Mouse (Mus musculus): ENCODE measurements at regions not wholly inside any gene's neighbourhood (a gene's known extent, or its start where the extent isn't known, plus 50 kb on each side); places are given as distances from the start of the nearest gene placed in this dataset.

- H3K4me2 ChIP-seq (ENCODE audit: low read length): no peak overlapping the region
- no peak overlapping the region for H3K27ac ChIP-seq (ENCODE audit: low read length)
- WGBS: 85% methylated on average over 3 of the region's 3 CpGs
- no peak for ATAC-seq
- no peak overlapping the region for H3K9ac ChIP-seq (ENCODE audit: low read depth, low read length)
- no peaks in the 10 kb centered on the region for H3K9me3 ChIP-seq (replicated peaks; ENCODE audit: control insufficient read depth, low read length, poor library complexity, severe bottlenecking)
- no peak overlapping the region for H3K4me3 ChIP-seq (ENCODE audit: low read depth, low read length)
- H3K27me3 ChIP-seq (ENCODE audit: control insufficient read depth, insufficient read depth, low read depth, low read length): no peaks in the 10 kb centered on the region
- H3K4me1 ChIP-seq (ENCODE audit: control insufficient read depth, insufficient read depth, low read length): no peaks in the 10 kb centered on the region
- H3K36me3 ChIP-seq (ENCODE audit: control insufficient read depth, insufficient read depth, low read length): no peaks in the 10 kb centered on the region
Measured at GRCm38 (mm10) chr2:79008642-79009041, 140.7 kb downstream of the Ube2e3 start.

GRCm38 (mm10) chr2:79009791-79010190 is 141.9 kb downstream of the Ube2e3 start:
- H3K27me3 ChIP-seq (ENCODE audit: control insufficient read depth, insufficient read depth, low read depth, low read length): no peaks in the 10 kb centered on the region
- H3K4me1 ChIP-seq (ENCODE audit: control insufficient read depth, insufficient read depth, low read length): no peaks in the 10 kb centered on the region
- H3K9me3 ChIP-seq (replicated peaks; ENCODE audit: control insufficient read depth, low read length, poor library complexity, severe bottlenecking): no peaks in the 10 kb centered on the region
- 69% methylated on average over 2 of the region's 2 CpGs for WGBS
- no peak overlapping the region for H3K9ac ChIP-seq (ENCODE audit: low read depth, low read length)
- ATAC-seq: no peak
- no peaks in the 10 kb centered on the region for H3K36me3 ChIP-seq (ENCODE audit: control insufficient read depth, insufficient read depth, low read length)
- no peak overlapping the region for H3K4me3 ChIP-seq (ENCODE audit: low read depth, low read length)
- H3K4me2 ChIP-seq (ENCODE audit: low read length): no peak overlapping the region
- no peak overlapping the region for H3K27ac ChIP-seq (ENCODE audit: low read length)

- ATAC-seq: no peak
- H3K9ac ChIP-seq (ENCODE audit: low read depth, low read length): no peak overlapping the region
- WGBS: 84% methylated on average over 2 of the region's 2 CpGs
Measured at GRCm38 (mm10) chr2:79010273-79010672, 142.3 kb downstream of the Ube2e3 start.

GRCm38 (mm10) chr2:79018732-79019423 is 151.0 kb downstream of the Ube2e3 start:
- Histone ChIP-seq H3K27ac (ENCODE audit: low read length) (no peak overlapping the region), H3K4me3 (ENCODE audit: low read depth, low read length) (no peak overlapping the region), H3K27me3 (ENCODE audit: control insufficient read depth, insufficient read depth, low read depth, low read length) (no peaks in the 10 kb centered on the region), H3K9me3 (replicated peaks; ENCODE audit: control insufficient read depth, low read length, poor library complexity, severe bottlenecking) (no peaks in the 10 kb centered on the region), H3K4me1 (ENCODE audit: control insufficient read depth, insufficient read depth, low read length) (no peaks in the 10 kb centered on the region), H3K9ac (ENCODE audit: low read depth, low read length) (no peak overlapping the region), H3K4me2 (ENCODE audit: low read length) (no peak overlapping the region), H3K36me3 (ENCODE audit: control insufficient read depth, insufficient read depth, low read length) (no peaks in the 10 kb centered on the region)
- 81% methylated on average over 4 of the region's 4 CpGs for WGBS
- no peak for ATAC-seq

More at GRCm38 (mm10) chr2:79010273-79010672, 142.3 kb downstream of the Ube2e3 start:
- H3K4me3 ChIP-seq (ENCODE audit: low read depth, low read length): no peak overlapping the region
- no peaks in the 10 kb centered on the region for H3K36me3 ChIP-seq (ENCODE audit: control insufficient read depth, insufficient read depth, low read length)
- H3K4me1 ChIP-seq (ENCODE audit: control insufficient read depth, insufficient read depth, low read length): no peaks in the 10 kb centered on the region
- no peaks in the 10 kb centered on the region for H3K9me3 ChIP-seq (replicated peaks; ENCODE audit: control insufficient read depth, low read length, poor library complexity, severe bottlenecking)
- no peaks in the 10 kb centered on the region for H3K27me3 ChIP-seq (ENCODE audit: control insufficient read depth, insufficient read depth, low read depth, low read length)
- H3K27ac ChIP-seq (ENCODE audit: low read length): no peak overlapping the region
- no peak overlapping the region for H3K4me2 ChIP-seq (ENCODE audit: low read length)

- 93% methylated on average over 2 of the region's 2 CpGs for WGBS
Measured at GRCm38 (mm10) chr2:79022954-79023353, 155.0 kb downstream of the Ube2e3 start.

GRCm38 (mm10) chr2:79025678-79026077 is 157.8 kb downstream of the Ube2e3 start:
- no peak overlapping the region for H3K4me3 ChIP-seq (ENCODE audit: low read depth, low read length)
- no peak overlapping the region for H3K9ac ChIP-seq (ENCODE audit: low read depth, low read length)
- H3K27ac ChIP-seq (ENCODE audit: low read length): no peak overlapping the region
- WGBS: 85% methylated on average over 4 of the region's 4 CpGs
- H3K4me2 ChIP-seq (ENCODE audit: low read length): no peak overlapping the region
- no peaks in the 10 kb centered on the region for H3K9me3 ChIP-seq (replicated peaks; ENCODE audit: control insufficient read depth, low read length, poor library complexity, severe bottlenecking)
- ATAC-seq: no peak
- no peaks in the 10 kb centered on the region for H3K4me1 ChIP-seq (ENCODE audit: control insufficient read depth, insufficient read depth, low read length)
- no peaks in the 10 kb centered on the region for H3K27me3 ChIP-seq (ENCODE audit: control insufficient read depth, insufficient read depth, low read depth, low read length)
- no peaks in the 10 kb centered on the region for H3K36me3 ChIP-seq (ENCODE audit: control insufficient read depth, insufficient read depth, low read length)

More at GRCm38 (mm10) chr2:79022954-79023353, 155.0 kb downstream of the Ube2e3 start:
- Histone ChIP-seq H3K4me2 (ENCODE audit: low read length) (no peak overlapping the region), H3K9me3 (replicated peaks; ENCODE audit: control insufficient read depth, low read length, poor library complexity, severe bottlenecking) (no peaks in the 10 kb centered on the region), H3K36me3 (ENCODE audit: control insufficient read depth, insufficient read depth, low read length) (no peaks in the 10 kb centered on the region), H3K27me3 (ENCODE audit: control insufficient read depth, insufficient read depth, low read depth, low read length) (no peaks in the 10 kb centered on the region), H3K9ac (ENCODE audit: low read depth, low read length) (no peak overlapping the region), H3K27ac (ENCODE audit: low read length) (no peak overlapping the region), H3K4me3 (ENCODE audit: low read depth, low read length) (no peak overlapping the region), H3K4me1 (ENCODE audit: control insufficient read depth, insufficient read depth, low read length) (no peaks in the 10 kb centered on the region)
- no peak for ATAC-seq

GRCm38 (mm10) chr2:79030990-79031389 is 163.1 kb downstream of the Ube2e3 start:
- ATAC-seq: no peak
- 63% methylated on average over 1 of the region's 1 CpGs for WGBS
- no peak overlapping the region for H3K27ac ChIP-seq (ENCODE audit: low read length)
- no peaks in the 10 kb centered on the region for H3K27me3 ChIP-seq (ENCODE audit: control insufficient read depth, insufficient read depth, low read depth, low read length)
- no peaks in the 10 kb centered on the region for H3K4me1 ChIP-seq (ENCODE audit: control insufficient read depth, insufficient read depth, low read length)
- H3K4me2 ChIP-seq (ENCODE audit: low read length): no peak overlapping the region
- no peak overlapping the region for H3K4me3 ChIP-seq (ENCODE audit: low read depth, low read length)
- no peak overlapping the region for H3K9ac ChIP-seq (ENCODE audit: low read depth, low read length)
- no peaks in the 10 kb centered on the region for H3K9me3 ChIP-seq (replicated peaks; ENCODE audit: control insufficient read depth, low read length, poor library complexity, severe bottlenecking)
- H3K36me3 ChIP-seq (ENCODE audit: control insufficient read depth, insufficient read depth, low read length): no peaks in the 10 kb centered on the region

GRCm38 (mm10) chr2:79036296-79036695 is 168.4 kb downstream of the Ube2e3 start:
- no peaks in the 10 kb centered on the region for H3K4me1 ChIP-seq (ENCODE audit: control insufficient read depth, insufficient read depth, low read length)
- no peak overlapping the region for H3K4me2 ChIP-seq (ENCODE audit: low read length)
- 94% methylated on average over 2 of the region's 2 CpGs for WGBS
- H3K36me3 ChIP-seq (ENCODE audit: control insufficient read depth, insufficient read depth, low read length): no peaks in the 10 kb centered on the region
- H3K9ac ChIP-seq (ENCODE audit: low read depth, low read length): no peak overlapping the region
- no peak overlapping the region for H3K27ac ChIP-seq (ENCODE audit: low read length)
- H3K4me3 ChIP-seq (ENCODE audit: low read depth, low read length): no peak overlapping the region
- no peaks in the 10 kb centered on the region for H3K9me3 ChIP-seq (replicated peaks; ENCODE audit: control insufficient read depth, low read length, poor library complexity, severe bottlenecking)
- no peak for ATAC-seq
- no peaks in the 10 kb centered on the region for H3K27me3 ChIP-seq (ENCODE audit: control insufficient read depth, insufficient read depth, low read depth, low read length)

- Histone ChIP-seq H3K27ac (ENCODE audit: low read length) (no peak overlapping the region), H3K4me1 (ENCODE audit: control insufficient read depth, insufficient read depth, low read length) (no peaks in the 10 kb centered on the region), H3K36me3 (ENCODE audit: control insufficient read depth, insufficient read depth, low read length) (no peaks in the 10 kb centered on the region), H3K9ac (ENCODE audit: low read depth, low read length) (no peak overlapping the region), H3K9me3 (replicated peaks; ENCODE audit: control insufficient read depth, low read length, poor library complexity, severe bottlenecking) (no peaks in the 10 kb centered on the region), H3K4me2 (ENCODE audit: low read length) (no peak overlapping the region), H3K27me3 (ENCODE audit: control insufficient read depth, insufficient read depth, low read depth, low read length) (no peaks in the 10 kb centered on the region), H3K4me3 (ENCODE audit: low read depth, low read length) (no peak overlapping the region)
- ATAC-seq: no peak
- 38% methylated on average over 5 of the region's 5 CpGs for WGBS
Measured at GRCm38 (mm10) chr2:79038624-79039023, 170.7 kb downstream of the Ube2e3 start.

Measured in midbrain, embryonic 16.5 days (tissue).